Mouse (Mus musculus) liver, embryonic 15.5 days (tissue): ENCODE data around the gene Btbd7. TPM values are rescaled to one million over a fixed set of nuclear protein-coding genes. Genes with fewer than 3 reads are reported as not detected.

Source experiments
- ATAC-seq: fragments of 200-750 bp; cut with Nextera tagmentation; 2 replicates; pipeline ENCODE4 v1.8.0; 2017; ENCODE audit warnings: moderate number of reproducible peaks, mild to moderate bottlenecking, moderate library complexity; ENCODE audit not compliant: insufficient read depth
- H3K27ac ChIP-seq: fragments of 300-500 bp; sonication (generic); replicated peaks from 2 replicates; pipeline ENCODE4 v1.5.1; 2015; ENCODE audit warnings: mild to moderate bottlenecking, inconsistent platforms
- H3K27me3 ChIP-seq: fragments of 300-500 bp; sonication (generic); 2 replicates; pipeline ENCODE4 v1.6.1; 2015; ENCODE audit warnings: mild to moderate bottlenecking, inconsistent platforms
- H3K36me3 ChIP-seq: fragments of 300-500 bp; sonication (generic); replicated peaks from 2 replicates; pipeline ENCODE4 v1.6.1; 2015; ENCODE audit warnings: moderate library complexity, mild to moderate bottlenecking, inconsistent platforms
- H3K4me1 ChIP-seq: fragments of 300-500 bp; sonication (generic); replicated peaks from 2 replicates; pipeline ENCODE4 v1.6.1; 2015; ENCODE audit warnings: inconsistent platforms
- H3K4me2 ChIP-seq: fragments of 300-500 bp; sonication (generic); 2 replicates; pipeline ENCODE4 v1.6.1; 2015; ENCODE audit warnings: moderate library complexity, mild to moderate bottlenecking, inconsistent platforms
- H3K4me3 ChIP-seq: fragments of 300-500 bp; sonication (generic); replicated peaks from 2 replicates; pipeline ENCODE4 v1.5.1; 2015; ENCODE audit warnings: mild to moderate bottlenecking, inconsistent platforms
- H3K9ac ChIP-seq: fragments of 300-500 bp; sonication (generic); 2 replicates; pipeline ENCODE4 v1.6.1; 2015; ENCODE audit warnings: moderate library complexity, mild to moderate bottlenecking, inconsistent platforms
- H3K9me3 ChIP-seq: fragments of 300-500 bp; sonication (generic); replicated peaks from 2 replicates; pipeline ENCODE4 v1.6.1; 2016; ENCODE audit warnings: inconsistent platforms
- WGBS: fragments of 180-500 bp; shearing (Covaris S2); methylation state at CpG from one replicate; pipeline ENCODE4 v1.1.7; 2015; ENCODE audit warnings: mixed read lengths; ENCODE audit not compliant: insufficient replicate concordance; 5-methylcytosine and 5-hydroxymethylcytosine counted together
- polyA plus RNA-seq: library from polyadenylated mRNA; unstranded; fragments of >200 nt; fragmentation: Nextera tagmentation; extraction: Ambion mirVana; gene quantifications from 2 replicates; pipeline ENCODE4 v1.2.1, GENCODE M21; 2015

Btbd7 gene
- polyA plus RNA-seq, 1 experiment from 2014 or later, result 4.2 TPM

GRCm38 (mm10) chr12:102782841-102783240, 95.4 kb downstream of the Btbd7 start:
- no peak overlapping the region for H3K9ac ChIP-seq
- no peak overlapping the region for H3K4me3 ChIP-seq
- no peak overlapping the region for H3K4me2 ChIP-seq
- no peak overlapping the region for H3K27ac ChIP-seq
- H3K36me3 ChIP-seq, result peaks cover 41% of the 10 kb centered on the region
- no peaks in the 10 kb centered on the region for H3K27me3 ChIP-seq
- ATAC-seq, result no peak
- H3K4me1 ChIP-seq, result no peaks in the 10 kb centered on the region
- no peaks in the 10 kb centered on the region for H3K9me3 ChIP-seq
- 74% methylated on average over 5 of the region's 5 CpGs for WGBS

GRCm38 (mm10) chr12:102779452-102779851, 98.8 kb downstream of the Btbd7 start:
- Histone ChIP-seq H3K9ac (no peak overlapping the region), H3K27ac (no peak overlapping the region), H3K27me3 (no peaks in the 10 kb centered on the region), H3K36me3 (peaks cover 46% of the 10 kb centered on the region), H3K4me3 (no peak overlapping the region), H3K9me3 (no peaks in the 10 kb centered on the region), H3K4me2 (no peak overlapping the region), H3K4me1 (no peaks in the 10 kb centered on the region)
- ATAC-seq, result 0 out of 2 replicates have a peak, but pooled peaks have one; percentile 12
- WGBS, result 40% methylated on average over 3 of the region's 3 CpGs

GRCm38 (mm10) chr12:102778151-102778550, 100.1 kb downstream of the Btbd7 start:
- Histone ChIP-seq H3K9ac (no peak overlapping the region), H3K4me1 (no peaks in the 10 kb centered on the region), H3K36me3 (peaks cover 50% of the 10 kb centered on the region), H3K4me2 (no peak overlapping the region), H3K27ac (no peak overlapping the region), H3K27me3 (no peaks in the 10 kb centered on the region), H3K4me3 (no peak overlapping the region), H3K9me3 (no peaks in the 10 kb centered on the region)
- WGBS, result 88% methylated on average over 5 of the region's 5 CpGs
- ATAC-seq, result no peak

DNA sequence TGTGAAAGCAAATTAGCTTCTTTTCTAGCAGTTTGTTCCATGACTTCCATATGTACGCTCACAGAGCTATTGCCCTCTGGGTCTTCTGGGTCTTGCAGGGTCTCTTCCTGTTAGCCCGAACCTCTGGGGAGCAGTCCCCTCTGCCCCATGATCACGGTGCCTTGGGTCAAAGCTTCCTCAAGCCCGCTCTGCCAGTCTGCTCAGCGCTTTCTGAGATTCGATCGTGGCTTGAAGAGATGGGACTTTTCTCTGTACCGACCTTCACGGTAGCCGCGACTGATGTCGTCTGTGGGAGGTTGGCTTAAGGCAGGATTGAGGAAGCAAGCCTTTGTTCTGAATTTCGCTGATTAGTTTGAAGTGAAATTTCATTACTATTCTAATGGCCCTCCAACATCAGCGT, 102.2 kb downstream of the Btbd7 start:
- Histone ChIP-seq H3K27me3 (no peaks in the 10 kb centered on the region), H3K9me3 (no peaks in the 10 kb centered on the region), H3K4me2 (no peak overlapping the region), H3K27ac (no peak overlapping the region), H3K4me3 (no peak overlapping the region), H3K36me3 (peaks cover 66% of the 10 kb centered on the region), H3K9ac (no peak overlapping the region), H3K4me1 (no peaks in the 10 kb centered on the region)
- ATAC-seq, result no peak
- WGBS, result 81% methylated on average over 14 of the region's 14 CpGs

GRCm38 (mm10) chr12:102772676-102773075, 105.6 kb downstream of the Btbd7 start:
- Histone ChIP-seq H3K27ac (no peak overlapping the region), H3K4me3 (no peak overlapping the region), H3K27me3 (no peaks in the 10 kb centered on the region), H3K36me3 (peaks cover 92% of the 10 kb centered on the region), H3K4me2 (no peak overlapping the region), H3K9me3 (no peaks in the 10 kb centered on the region), H3K9ac (no peak overlapping the region), H3K4me1 (no peaks in the 10 kb centered on the region)
- 80% methylated on average over 5 of the region's 5 CpGs for WGBS
- ATAC-seq, result no peak

DNA sequence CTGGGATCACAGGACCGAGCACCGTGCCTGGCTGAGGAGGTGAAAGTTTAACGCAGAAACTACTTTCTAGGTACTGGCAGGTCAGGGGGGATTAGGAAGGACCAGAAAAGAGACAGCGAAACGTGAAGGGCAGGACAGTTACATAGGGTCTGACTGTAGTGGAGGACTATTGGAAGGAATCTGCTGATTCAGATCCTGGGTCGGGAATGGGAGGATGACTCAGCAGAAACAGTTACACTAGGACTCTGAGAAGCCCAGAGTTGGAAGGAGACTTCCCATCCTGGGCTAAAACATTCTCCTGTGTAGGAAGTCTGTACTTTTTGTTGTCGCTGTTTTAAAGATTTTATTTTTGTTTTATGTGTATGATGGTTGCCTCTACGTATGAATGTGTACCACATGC, 106.7 kb downstream of the Btbd7 start:
- ATAC-seq, result no peak
- Histone ChIP-seq H3K9ac (no peak overlapping the region), H3K4me1 (no peaks in the 10 kb centered on the region), H3K4me3 (no peak overlapping the region), H3K4me2 (no peak overlapping the region), H3K36me3 (peaks cover 94% of the 10 kb centered on the region), H3K27ac (no peak overlapping the region), H3K9me3 (no peaks in the 10 kb centered on the region), H3K27me3 (no peaks in the 10 kb centered on the region)
- WGBS, result 83% methylated on average over 8 of the region's 8 CpGs

DNA sequence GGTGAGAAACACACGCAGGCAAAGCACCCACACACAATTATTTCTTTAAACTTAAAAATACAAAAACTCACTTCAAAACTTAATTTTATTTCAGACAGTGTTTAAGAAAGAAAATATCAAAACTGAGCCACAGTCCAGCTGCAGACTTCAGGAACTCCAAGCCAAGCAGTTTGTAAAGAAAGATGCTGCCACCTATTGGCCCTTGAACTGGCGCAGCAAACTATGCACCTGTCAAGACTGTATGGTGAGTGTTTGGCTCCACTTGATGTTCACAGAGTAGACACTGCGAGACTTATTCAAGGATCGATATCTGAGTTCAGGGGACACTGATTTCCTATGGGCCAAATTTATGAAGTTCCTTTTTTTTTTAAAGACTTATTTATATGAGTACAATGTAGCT, 109.3 kb downstream of the Btbd7 start:
- Histone ChIP-seq H3K9ac (no peak overlapping the region), H3K27me3 (no peaks in the 10 kb centered on the region), H3K9me3 (no peaks in the 10 kb centered on the region), H3K27ac (no peak overlapping the region), H3K4me3 (no peak overlapping the region), H3K36me3 (peaks cover 93% of the 10 kb centered on the region), H3K4me2 (no peak overlapping the region), H3K4me1 (no peaks in the 10 kb centered on the region; the same call in 1 of the 2 replicates)
- 84% methylated on average over 4 of the region's 4 CpGs for WGBS
- no peak for ATAC-seq

DNA sequence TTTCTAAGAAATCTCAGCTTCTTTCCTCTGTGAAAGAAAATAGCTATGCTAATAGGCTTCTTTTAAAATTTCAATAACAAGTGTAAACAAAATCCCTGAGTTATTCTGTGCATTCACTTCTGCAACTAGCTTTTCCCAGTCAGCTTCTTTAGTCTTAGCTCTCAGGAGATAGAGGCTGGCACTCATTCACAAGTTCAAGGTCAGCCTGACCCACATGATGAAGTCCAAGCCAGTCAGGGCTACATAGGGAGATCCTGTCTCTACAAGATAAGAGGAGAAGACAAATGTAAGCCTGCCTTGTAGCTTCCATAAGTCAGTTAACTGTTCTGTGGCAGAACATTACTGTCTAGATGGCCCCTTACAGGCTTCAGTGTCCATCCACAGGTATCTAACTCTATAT, 114.6 kb downstream of the Btbd7 start:
- Histone ChIP-seq H3K4me2 (no peak overlapping the region), H3K27ac (no peak overlapping the region), H3K36me3 (peaks cover 59% of the 10 kb centered on the region), H3K9me3 (no peaks in the 10 kb centered on the region), H3K27me3 (no peaks in the 10 kb centered on the region), H3K4me3 (no peak overlapping the region), H3K9ac (no peak overlapping the region), H3K4me1 (peaks cover 17% of the 10 kb centered on the region)
- ATAC-seq, result no peak

GRCm38 (mm10) chr12:102761668-102762067, 116.6 kb downstream of the Btbd7 start:
- peaks cover 23% of the 10 kb centered on the region for H3K4me1 ChIP-seq
- H3K36me3 ChIP-seq, result peaks cover 39% of the 10 kb centered on the region
- no peak overlapping the region for H3K4me2 ChIP-seq
- no peaks in the 10 kb centered on the region for H3K27me3 ChIP-seq
- 73% methylated on average over 3 of the region's 3 CpGs for WGBS
- H3K27ac ChIP-seq, result no peak overlapping the region
- no peak overlapping the region for H3K9ac ChIP-seq
- no peak overlapping the region for H3K4me3 ChIP-seq
- ATAC-seq, result no peak
- H3K9me3 ChIP-seq, result no peaks in the 10 kb centered on the region

- Histone ChIP-seq H3K36me3 (peaks cover 19% of the 10 kb centered on the region), H3K4me2 (peak overlapping the region; percentile 83), H3K9ac (peak overlapping the region; percentile 80), H3K4me3 (peak overlapping the region; percentile 80), H3K4me1 (peaks cover 41% of the 10 kb centered on the region), H3K27ac (peak overlapping the region; percentile 80; the same call in 1 of the 2 replicates), H3K27me3 (no peaks in the 10 kb centered on the region), H3K9me3 (no peaks in the 10 kb centered on the region)
- ATAC-seq, result no peak
- WGBS, result 9% methylated on average over 5 of the region's 5 CpGs
Observed at GRCm38 (mm10) chr12:102758936-102759335, 119.3 kb downstream of the Btbd7 start.

DNA sequence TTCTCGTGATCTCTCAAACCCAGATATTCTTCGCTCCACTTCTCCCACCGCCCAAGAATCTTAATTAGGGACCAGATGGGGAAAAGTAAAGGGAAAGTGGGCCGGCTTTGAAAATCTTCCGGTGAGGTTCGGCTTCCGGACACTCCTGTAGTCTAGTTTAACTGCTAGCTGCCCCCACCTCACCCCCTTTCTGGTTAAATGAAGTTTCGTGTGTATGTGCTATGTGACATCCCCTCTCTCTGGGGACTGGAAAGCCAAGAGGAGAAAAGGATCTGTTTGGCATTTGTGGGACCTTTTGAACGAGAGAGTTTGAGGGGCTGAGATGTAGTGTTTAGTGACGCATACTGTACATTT, 119.9 kb downstream of the Btbd7 start, which contains the start of gene Gm20604:
Gm20604 (minus strand) TSS at position 270 of the 354 bp plus-strand sequence.
- H3K4me1 ChIP-seq, result peaks cover 41% of the 10 kb centered on the region
- H3K9ac ChIP-seq, result peak within 1 kb of the TSS; percentile 80
- WGBS, result 1% methylated on average over 10 of the region's 10 CpGs
- no peaks in the 10 kb centered on the region for H3K27me3 ChIP-seq
- H3K9me3 ChIP-seq, result no peaks in the 10 kb centered on the region
- peaks cover 15% of the 10 kb centered on the region for H3K36me3 ChIP-seq
- H3K4me2 ChIP-seq, result peak within 1 kb of the TSS; percentile 83
- H3K27ac ChIP-seq, result peak within 1 kb of the TSS; percentile 84
- no peak for ATAC-seq
- peak within 1 kb of the TSS; percentile 80 for H3K4me3 ChIP-seq

- peak within 1 kb of the TSS; percentile 80 for H3K9ac ChIP-seq
- H3K36me3 ChIP-seq, result peaks cover 14% of the 10 kb centered on the region
- no peaks in the 10 kb centered on the region for H3K27me3 ChIP-seq
- H3K4me3 ChIP-seq, result peak within 1 kb of the TSS; percentile 80
- peaks cover 41% of the 10 kb centered on the region for H3K4me1 ChIP-seq
- peak within 1 kb of the TSS; percentile 83 for H3K4me2 ChIP-seq
- H3K27ac ChIP-seq, result peak within 1 kb of the TSS; percentile 84
- WGBS, result under 1% methylated on average over 73 of the region's 73 CpGs
- peak; percentile 95 for ATAC-seq
- no peaks in the 10 kb centered on the region for H3K9me3 ChIP-seq
Observed at GRCm38 (mm10) chr12:102757689-102758402, 120.4 kb downstream of the Btbd7 start, which contains the start of the genes Gm28051, Gon7 and Ubr7. Gene Gm28051, minus strand, starts transcription at chr12:102757765. Gene Gon7, minus strand, starts transcription at chr12:102757803. Gene Ubr7, plus strand, starts transcription at chr12:102757967.
